Mouse (Mus musculus) adrenal gland, postnatal 14 days (tissue): ENCODE measurements around the gene Etv4. TPM values are rescaled to one million over a fixed set of nuclear protein-coding genes. Genes with fewer than 3 reads are reported as not detected.

ENCODE experiments used
- total RNA-seq: library from RNA; stranded (reverse); gene quantifications from 2 replicates; pipeline ENCODE4 v1.2.3, GENCODE M21; 2021

Etv4 gene
- total RNA-seq, 1 experiment from 2014 or later = 3.6 TPM

Other genes starting within 250 kb of the Etv4 start
- 4.9 and 6.6 TPM in 2 replicates for gene Brca1, start 233.4 kb downstream of the Etv4 start, total RNA-seq
- gene Nbr1, start 233.2 kb downstream of the Etv4 start, total RNA-seq = 128 and 130 TPM in 2 replicates
- gene Tmem106a, start 203.1 kb downstream of the Etv4 start, total RNA-seq = 9.6 and 11.0 TPM in 2 replicates
- not detected in 2 replicates for gene Gm11634, start 186.1 kb downstream of the Etv4 start, total RNA-seq
- gene Rdm1, start 158.2 kb downstream of the Etv4 start, total RNA-seq = 22.9 and 26.6 TPM in 2 replicates
- gene Arl4d, start 119.8 kb downstream of the Etv4 start, total RNA-seq = 12.6 and 15.6 TPM in 2 replicates
- 24.6 and 27.8 TPM in 2 replicates for gene Dhx8, start 52.5 kb downstream of the Etv4 start, total RNA-seq
- gene Meox1, start 109.0 kb upstream of the Etv4 start, total RNA-seq = 8.4 and 9.2 TPM in 2 replicates
- gene Sost, start 181.6 kb upstream of the Etv4 start, total RNA-seq = 1.6 TPM in 1 of 2 replicates, not detected in the other
- gene Cfap97d1, start 198.9 kb upstream of the Etv4 start, total RNA-seq = not detected in 2 replicates
- 100 and 103 TPM in 2 replicates for gene Dusp3, start 201.6 kb upstream of the Etv4 start, total RNA-seq
- 9.0 and 14.8 TPM in 2 replicates for gene Mpp3, start 243.1 kb upstream of the Etv4 start, total RNA-seq